Mouse (Mus musculus): ENCODE measurements around the gene Myo16.

Gene Myo16

DNA sequence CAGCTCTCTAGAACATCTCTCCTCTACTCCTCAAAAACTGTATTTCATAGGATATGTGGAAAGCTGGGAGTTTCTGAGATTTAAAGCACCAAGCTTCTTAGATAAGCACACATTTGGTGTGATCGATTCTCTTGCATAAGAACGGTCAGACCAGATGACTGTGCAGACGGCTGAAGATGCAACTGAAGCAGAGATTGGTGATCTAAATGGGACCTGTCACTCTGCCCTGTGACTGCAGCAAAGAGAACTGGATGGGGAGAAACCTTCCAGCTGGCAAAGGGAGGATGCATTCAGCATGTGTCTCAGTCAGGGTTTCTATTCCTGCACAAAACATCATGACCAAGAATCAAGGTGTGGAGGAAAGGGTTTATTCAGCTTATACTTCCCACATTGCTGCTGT is 318.7 kb downstream of the Myo16 start:
- no peak for DNase-seq (ENCODE audit: low read depth, low spot score)

GRCm38 (mm10) chr8:10474446-10474845 is 320.7 kb downstream of the Myo16 start:
- no peak for DNase-seq (ENCODE audit: low read depth, low spot score)

DNA sequence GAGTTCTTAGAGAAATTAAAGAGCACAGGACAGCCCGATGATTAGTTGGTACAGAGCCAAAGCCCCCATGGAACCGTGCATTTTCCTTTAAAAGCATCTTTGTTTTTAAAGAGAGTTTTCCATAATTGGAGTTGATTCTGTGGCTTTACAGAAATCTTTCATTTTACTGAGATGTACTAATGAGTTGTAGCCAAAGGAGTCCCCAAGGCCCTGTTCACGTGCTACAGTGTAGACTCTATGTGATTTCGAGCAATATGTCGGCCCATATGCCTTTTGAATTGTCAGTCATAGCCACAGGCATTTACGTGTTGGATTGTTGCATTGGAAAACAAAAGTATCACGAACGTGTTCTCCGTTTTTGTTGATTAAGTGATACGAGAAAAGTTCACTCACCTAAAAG is 325.3 kb downstream of the Myo16 start:
- no peak for DNase-seq (ENCODE audit: low read depth, low spot score)

DNA sequence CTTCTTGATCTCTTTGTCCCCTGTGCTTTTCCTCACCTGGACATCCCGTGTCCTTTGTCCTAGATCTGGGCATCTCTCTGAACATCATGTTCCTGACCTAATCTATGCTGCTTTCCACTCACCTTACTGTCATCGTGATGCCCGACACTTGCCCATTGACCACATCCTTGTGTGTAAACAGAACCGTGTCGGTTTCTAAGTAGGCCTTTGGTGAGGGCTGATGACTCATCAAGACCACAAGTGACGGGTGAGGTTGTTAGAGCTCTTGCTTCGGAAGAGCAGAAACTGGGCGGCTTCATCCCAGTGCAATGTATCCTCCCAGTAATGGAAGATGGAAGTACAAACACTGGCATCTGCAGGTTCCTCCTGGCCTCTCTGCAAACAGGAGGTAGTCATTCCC is 327.1 kb downstream of the Myo16 start:
- DNase-seq (ENCODE audit: low read depth, low spot score), result no peak

DNA sequence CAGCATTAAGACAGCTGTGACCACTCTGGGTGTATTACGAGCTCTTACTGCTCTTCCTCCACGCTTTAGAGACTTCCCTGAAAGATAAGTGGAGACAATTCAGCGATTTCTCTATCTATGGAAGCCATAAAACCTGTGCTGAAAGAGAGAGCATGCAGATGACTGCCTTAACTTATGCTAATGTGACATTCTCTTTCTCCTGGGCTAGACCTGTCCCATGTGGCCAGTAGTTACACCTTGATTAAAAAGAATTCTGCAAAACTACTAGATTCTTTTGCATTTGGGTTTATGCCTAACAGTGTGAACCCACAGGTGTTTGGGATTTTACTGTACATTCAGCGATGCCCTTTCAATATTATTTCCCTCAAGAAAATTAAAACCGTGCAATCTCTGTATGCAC is 328.4 kb downstream of the Myo16 start:
- no peak for DNase-seq (ENCODE audit: low read depth, low spot score)

DNA sequence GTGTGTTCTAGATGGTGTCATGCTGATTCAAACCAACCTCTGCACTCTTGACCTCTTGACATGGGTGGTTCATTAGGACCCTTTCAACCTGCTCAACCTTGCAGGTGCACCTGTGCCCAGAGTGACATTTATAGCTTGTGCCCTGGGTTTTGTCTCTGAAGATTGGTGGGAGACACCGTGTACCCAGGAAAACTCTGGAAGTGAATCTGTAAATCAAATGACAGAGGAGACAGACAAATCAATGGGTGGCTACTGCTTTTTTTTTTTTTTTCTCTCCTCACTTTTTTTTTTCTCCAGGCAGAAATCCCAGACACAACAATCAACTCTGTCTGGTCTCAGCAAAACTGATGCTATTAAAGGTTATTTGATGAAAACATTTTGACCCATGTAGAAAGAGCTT is 329.2 kb downstream of the Myo16 start:
- no peak for DNase-seq (ENCODE audit: low read depth, low spot score)

DNA sequence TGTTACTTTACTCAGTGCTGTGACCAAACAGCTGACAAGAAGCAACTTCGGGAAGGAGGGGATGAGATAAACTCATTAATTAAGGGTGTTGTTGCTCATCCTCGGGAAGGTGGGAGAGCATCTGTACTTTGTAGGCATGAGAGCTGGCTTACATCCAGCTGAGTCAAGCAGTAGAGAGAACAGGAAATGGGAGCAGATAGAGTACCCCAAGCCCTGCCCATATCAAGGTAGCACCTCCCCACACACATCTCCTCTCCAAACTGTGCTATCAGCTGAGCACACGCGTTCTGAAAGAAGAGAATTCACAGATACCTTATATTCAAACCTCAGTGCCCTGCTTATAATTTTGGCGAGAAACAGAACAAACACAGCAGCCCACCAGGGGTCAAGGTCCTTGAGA is 330.1 kb downstream of the Myo16 start:
- no peak for DNase-seq (ENCODE audit: low read depth, low spot score)

GRCm38 (mm10) chr8:10489738-10490419 is 336.2 kb downstream of the Myo16 start:
- DNase-seq (ENCODE audit: low read depth, low spot score), result no peak

- no peak for DNase-seq (ENCODE audit: low read depth, low spot score)
These were observed 336.7 kb downstream of the Myo16 start for GRCm38 (mm10) chr8:10490420-10490784.

DNA sequence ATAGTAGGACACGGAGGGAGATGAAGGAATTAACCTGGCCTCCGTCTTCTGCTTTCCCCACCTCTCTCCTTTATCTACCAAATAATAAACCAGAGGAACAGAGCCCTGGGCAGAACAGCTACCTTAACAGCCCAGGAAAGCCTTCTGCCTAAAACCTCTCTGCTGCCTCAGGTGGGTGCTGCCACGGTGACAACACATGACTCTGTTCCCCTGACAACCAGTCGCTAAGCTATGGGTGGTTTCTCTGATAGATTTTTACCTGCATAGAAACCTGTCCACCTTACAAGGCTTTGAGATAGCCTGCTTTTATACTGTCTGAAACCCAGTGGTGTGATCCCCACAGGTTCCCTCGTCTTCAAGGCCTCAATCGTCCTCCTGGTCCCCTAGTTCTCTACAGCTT is 337.2 kb downstream of the Myo16 start:
- no peak for DNase-seq (ENCODE audit: low read depth, low spot score)

DNA sequence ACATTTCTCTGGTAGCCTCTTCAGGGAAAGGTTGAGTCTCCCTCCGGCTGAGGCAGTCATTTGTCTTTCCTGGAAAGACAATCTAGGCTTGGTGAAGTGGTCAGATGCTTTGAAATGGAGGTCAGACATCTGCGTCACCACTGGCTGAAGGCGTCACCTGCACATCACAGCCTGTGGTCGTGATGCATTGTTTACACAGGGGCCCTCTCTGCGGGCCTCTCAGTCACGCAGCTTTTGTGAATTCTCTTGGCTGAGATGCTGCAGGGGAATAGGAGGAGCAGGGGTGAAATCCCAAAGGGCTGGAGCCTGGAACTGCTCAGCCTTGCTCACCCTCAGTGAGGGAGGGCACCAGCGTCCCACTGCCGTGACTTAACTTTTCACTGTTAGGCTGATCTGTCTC is 346.1 kb downstream of the Myo16 start:
- no peak for DNase-seq (ENCODE audit: low read depth, low spot score)

DNA sequence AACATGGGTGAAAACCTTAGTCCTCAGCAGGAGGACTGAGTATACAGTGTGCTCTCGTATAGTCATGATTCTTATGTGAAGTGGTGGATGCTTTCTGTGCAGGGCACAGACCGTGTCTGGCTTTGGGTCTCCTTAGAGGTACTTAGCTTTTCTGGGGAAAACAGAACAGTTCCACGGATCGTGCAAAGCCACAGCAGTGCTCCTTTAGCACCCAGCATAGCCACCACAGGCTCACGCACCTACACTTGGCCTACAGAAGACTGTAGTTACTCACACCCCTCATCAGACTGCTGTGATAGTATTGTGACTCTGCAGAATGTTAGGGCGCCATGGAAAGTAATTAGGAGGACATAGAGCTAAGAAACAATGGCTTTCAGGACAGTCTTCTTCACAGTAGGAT is 346.8 kb downstream of the Myo16 start:
- DNase-seq (ENCODE audit: low read depth, low spot score), result no peak

DNA sequence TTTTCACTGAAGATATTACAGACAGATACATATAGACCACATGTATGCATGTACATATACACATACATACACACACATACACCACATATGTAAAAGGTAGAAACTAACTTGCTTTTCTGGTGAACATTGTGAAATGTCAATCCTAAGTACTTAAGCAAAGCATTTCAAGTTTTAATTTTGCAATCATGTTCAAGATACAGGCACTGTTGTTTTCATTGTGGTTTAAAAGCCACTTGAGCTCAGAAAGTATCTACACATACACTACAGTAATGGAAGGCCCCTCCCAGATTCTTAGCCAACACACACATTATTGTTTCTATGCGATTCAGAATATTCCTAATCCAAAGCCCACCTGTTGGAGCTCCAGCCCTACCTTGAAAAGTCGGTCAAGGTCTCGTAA is 348.0 kb downstream of the Myo16 start:
- no peak for DNase-seq (ENCODE audit: low read depth, low spot score)

DNA sequence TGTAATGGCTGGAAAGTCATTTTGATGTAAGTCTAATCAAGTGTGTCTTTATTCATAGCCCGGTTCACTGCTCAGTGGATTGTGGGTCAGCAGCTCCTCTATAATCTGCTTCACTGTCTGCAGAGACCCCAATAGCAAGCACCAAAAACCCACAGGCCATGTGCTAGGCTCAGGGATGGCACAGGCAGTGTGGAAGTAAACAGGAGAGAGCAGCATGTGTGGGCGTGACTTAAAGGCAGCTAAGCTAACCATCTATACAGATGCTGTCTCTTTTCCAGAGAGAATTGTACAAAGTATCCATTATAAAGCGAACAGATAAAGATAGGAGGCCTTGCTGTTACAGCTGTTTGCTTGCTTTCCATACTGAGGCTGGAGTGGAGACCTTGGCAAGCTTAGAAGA is 358.4 kb downstream of the Myo16 start:
- DNase-seq (ENCODE audit: low read depth, low spot score), result no peak

DNA sequence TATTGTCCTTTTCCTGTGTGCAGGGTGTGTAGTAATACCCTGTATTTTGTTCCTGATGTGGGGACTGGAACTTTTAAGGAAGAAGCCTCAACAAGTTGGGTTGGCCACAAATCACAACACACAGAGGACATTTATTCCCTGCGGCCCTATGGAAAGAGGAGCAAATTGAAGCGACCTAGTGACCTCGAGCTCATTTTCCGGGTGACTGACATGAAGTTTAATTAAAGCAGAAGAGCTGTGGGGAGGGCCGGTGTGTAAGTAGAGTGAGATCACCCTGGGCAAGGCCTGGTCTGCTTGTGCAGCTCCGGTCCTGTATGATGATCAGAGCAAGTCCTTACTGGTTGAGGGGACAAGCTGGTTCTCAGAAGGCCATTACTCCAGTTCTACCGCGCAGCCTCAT is 363.7 kb downstream of the Myo16 start:
- DNase-seq (ENCODE audit: low read depth, low spot score), result no peak

DNA sequence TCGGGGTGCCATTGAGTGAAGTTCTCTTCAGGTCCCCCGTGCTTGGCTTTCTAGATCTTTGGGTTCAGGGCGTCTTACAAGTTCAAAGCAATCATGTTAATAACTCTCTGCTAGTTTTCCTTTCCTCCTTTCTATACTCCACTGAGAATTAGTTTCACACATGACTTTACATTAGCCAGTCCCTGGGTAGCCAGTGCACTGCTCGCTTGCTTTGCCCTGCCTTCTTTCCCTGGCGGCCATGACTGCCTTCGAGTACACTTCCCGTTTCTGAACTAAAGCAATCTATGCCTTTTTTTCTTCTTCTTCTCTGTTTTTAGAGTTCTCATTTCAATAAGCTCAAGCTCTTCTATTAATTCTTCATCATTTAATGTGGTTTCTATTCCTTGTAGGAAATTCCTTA is 365.6 kb downstream of the Myo16 start:
- DNase-seq (ENCODE audit: low read depth, low spot score), result no peak

GRCm38 (mm10) chr8:10521463-10521862 is 367.8 kb downstream of the Myo16 start:
- DNase-seq (ENCODE audit: low read depth, low spot score), result no peak

- no peak for DNase-seq (ENCODE audit: low read depth, low spot score)
These were observed 372.0 kb downstream of the Myo16 start for GRCm38 (mm10) chr8:10525686-10526085.

DNA sequence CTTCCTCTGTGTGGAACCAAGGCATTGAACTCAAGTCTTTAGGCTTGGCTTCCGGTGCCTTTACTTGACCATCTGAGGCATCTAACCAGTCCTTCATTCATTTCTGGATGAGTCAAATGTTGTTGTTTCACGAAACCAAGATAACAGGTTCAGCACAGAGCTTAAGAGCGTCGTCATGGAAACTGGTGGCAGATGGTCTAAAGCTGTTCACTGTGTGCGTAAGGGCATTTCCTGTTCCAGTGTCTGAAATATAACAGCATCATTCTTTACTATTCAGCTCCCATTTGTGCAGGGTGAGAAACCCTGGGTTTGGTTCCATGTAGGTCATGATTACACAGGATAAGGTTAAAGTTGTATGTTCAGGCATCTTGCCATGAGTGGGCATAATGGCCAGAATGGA is 372.9 kb downstream of the Myo16 start:
- DNase-seq (ENCODE audit: low read depth, low spot score), result no peak

GRCm38 (mm10) chr8:10534619-10535286 is 381.0 kb downstream of the Myo16 start:
- DNase-seq (ENCODE audit: low read depth, low spot score), result no peak

DNA sequence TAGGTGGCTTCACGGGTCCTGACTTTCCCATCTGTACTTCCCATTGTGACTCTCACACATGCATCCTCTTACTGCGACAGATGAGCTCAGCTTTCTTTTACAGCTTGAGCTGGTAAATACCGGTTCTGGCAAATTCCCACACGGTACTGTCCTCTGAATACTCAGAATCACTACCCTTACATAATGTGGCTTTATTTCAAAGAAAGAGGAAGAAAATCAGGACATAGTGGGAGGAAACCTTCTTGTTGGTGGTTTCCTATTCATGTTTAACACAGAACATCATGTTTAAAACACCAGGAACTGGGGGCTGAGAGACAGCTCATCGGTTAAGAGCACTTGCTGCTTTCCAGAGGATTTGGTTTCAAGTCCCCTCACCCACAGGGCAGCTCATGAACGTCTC is 384.6 kb downstream of the Myo16 start:
- no peak for DNase-seq (ENCODE audit: low read depth, low spot score)

GRCm38 (mm10) chr8:10539665-10540064 is 386.0 kb downstream of the Myo16 start:
- DNase-seq (ENCODE audit: low read depth, low spot score), result no peak

GRCm38 (mm10) chr8:10545890-10546289 is 392.2 kb downstream of the Myo16 start:
- no peak for DNase-seq (ENCODE audit: low read depth, low spot score)

DNA sequence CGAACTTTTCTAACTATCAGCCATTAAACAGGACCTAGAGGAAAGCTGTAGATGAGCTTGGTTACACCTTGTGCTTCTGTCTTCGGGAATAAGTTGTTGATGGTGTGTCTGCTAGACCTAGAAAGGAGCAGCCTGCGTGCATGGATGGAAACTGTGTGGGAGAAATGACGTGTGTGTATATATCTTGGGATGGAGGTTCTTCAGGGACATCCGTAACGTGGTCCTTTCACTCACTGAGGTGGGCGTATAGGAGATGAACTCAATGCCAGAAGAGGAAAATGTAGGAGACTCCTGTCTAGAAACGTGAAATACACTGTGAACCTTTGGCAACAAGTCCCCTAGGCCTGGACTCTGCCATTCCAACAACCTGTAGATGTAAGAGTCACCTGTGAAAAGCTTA is 392.8 kb downstream of the Myo16 start:
- no peak for DNase-seq (ENCODE audit: low read depth, low spot score)
